Mouse (Mus musculus) G1E (cell line): ENCODE measurements around the gene Hist1h2ad.

Experiments
- CTCF ChIP-seq: IDR thresholded peaks from 2 replicates; pipeline ENCODE4 v1.5.1; 2012; ENCODE audit warnings: low read depth, low read length, inconsistent platforms, mixed read lengths
- GATA1 ChIP-seq: IDR thresholded peaks from 2 replicates; pipeline ENCODE4 v1.6.1; 2012; ENCODE audit warnings: borderline replicate concordance, low read length, inconsistent platforms, mixed read lengths
- POLR2AphosphoS5 ChIP-seq: IDR thresholded peaks from 2 replicates; pipeline ENCODE4 v1.6.1; 2012; ENCODE audit warnings: low read depth, low read length, inconsistent platforms; ENCODE audit not compliant: insufficient replicate concordance

- TF ChIP-seq CTCF (no peak), POLR2AphosphoS5 (no peak), GATA1 (no peak)
Observed at GRCm38 (mm10) chr13:23546694-23547093, 27.5 kb upstream of the Hist1h2ad start.
